Mouse (Mus musculus): ENCODE results near the gene Dnhd1. TPM values are rescaled to one million over a fixed set of nuclear protein-coding genes. Genes with fewer than 3 reads are reported as not detected.
"Not testable (repeated sequence)": the region's sequence is repeated elsewhere in the genome, so short reads cannot be mapped to it uniquely, and the experiment has no call there.

Gene Dnhd1
- total RNA-seq, 2 experiments from 2014 or later = 0.69 to 0.99 TPM

DNA sequence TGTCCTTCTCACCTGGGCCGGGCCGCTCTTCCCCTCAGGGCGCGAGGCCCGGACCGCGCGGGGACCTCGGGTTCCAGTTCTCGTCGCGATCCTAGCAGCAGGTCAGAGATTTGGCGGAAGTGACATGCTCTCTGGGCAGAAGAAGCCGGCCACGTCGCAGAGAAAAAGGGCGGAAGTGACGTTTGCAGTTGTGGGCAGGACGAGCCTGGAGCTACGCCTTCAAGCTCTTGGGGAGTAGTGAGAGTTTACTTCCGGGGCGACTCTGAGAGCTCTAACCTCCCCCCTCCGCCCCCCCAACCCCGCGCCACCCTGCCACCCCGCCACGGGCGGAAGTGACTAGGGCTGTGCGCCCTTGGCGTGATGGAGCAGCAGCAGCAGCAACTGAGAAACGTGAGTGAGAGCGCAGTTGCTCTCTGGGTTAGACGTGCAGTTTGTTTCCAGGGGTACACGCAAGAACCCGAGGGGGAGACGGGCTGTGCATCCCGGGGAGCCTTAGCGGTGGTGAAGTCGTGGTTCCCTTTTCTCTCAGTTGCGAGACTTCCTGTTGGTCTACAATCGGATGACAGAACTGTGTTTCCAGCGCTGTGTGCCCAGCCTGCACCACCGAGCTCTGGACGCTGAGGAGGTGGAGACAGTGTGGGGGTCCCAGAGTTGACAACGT lies 10.3 kb upstream of the Dnhd1 start, which contains the start of the genes Arfip2 and Gm45799:
TSS of gene Arfip2 (minus strand) at position 184 of the 661 bp plus-strand sequence.
TSS of gene Gm45799 (plus strand) at position 320 of the 661 bp plus-strand sequence.
- peak; percentile 97 for DNase-seq

DNA sequence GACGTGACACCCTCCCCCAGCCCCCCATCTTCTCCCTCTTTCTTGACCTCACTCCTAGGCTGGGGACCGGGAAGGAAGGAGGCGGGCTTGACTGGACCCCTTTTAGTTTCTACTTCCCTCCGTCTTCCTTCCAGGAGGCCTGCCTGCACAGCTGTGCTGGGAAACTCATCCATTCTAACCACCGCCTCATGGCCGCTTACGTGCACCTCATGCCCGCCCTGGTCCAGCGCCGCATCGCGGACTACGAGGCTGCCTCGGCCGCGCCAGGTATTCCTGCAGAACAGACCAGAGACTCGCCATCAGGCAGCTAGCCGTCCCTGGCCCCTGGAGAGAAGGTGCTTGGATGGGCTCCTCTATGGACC lies 9.8 kb upstream of the Dnhd1 start:
- no peak for DNase-seq

DNA sequence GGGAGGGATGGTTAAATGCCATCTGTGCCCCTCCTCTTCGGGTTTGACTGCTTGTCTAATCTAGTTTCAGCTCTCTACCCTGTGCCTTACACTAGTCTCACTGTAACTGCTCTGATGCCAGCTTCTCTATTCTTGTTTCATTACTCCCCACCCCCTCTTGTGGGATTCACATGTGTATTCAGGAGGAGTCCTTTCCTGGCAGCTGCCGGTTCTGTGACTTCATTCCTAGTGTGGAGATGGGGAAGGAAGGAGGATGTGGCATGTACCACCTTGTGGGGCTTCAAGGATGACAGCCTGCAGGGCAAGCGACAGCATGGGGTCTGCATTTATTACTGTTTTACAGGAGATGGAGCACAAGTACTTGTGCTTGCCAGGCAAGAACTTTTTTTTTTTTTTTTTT lies 8.7 kb upstream of the Dnhd1 start:
- DNase-seq = no peak

DNA sequence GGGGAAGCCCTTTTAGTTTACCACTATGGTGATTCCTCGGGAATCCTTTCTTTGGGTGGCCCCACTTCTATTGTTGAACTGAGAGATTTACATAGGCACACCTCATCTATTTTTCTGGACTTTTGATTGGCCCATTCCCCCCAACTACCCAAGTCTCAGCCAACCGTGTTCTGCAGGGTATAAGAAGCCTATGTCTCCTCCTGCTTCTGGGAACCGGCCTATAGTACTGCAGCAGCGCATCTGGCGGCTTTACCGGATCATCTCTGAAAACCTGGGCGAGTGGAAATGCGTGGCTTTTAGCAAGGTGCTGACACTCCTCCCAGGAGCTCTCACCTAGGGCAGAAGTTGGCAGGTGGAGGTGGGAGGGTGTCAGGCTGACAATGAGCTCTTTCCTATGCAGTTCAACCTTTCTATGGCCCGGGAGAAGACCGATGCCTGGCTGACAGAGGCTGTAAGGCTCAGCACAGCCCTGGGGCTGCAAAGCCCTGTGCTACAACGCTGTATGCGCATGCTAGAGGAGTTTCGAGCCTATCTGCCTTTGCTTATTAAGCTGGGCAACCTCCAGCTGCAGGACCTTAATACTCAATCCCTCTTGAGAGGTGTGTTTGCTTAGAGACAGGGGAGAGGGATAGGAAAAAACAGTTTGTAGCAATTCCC lies 35.0 kb downstream of the Dnhd1 start:
- DNase-seq = no peak

DNA sequence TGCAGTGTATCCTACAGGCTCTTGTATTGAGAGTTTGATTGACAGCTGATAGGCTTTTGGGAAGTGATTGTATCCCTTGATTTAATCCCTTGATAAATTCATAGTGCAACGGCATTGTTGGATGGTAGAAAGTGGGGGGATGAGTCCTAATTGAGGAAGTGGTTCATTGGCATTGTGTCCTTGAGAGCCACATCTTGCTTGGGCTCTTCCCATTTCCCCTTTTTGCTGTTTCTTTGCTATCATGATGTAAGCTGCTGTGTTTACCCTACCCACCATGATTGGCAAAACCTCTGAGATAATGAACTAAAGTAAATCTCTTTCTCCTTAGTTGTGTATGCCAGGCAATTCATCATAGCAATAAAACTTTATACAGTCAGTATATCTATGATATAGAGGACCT lies 40.2 kb downstream of the Dnhd1 start:
- no peak for DNase-seq

DNA sequence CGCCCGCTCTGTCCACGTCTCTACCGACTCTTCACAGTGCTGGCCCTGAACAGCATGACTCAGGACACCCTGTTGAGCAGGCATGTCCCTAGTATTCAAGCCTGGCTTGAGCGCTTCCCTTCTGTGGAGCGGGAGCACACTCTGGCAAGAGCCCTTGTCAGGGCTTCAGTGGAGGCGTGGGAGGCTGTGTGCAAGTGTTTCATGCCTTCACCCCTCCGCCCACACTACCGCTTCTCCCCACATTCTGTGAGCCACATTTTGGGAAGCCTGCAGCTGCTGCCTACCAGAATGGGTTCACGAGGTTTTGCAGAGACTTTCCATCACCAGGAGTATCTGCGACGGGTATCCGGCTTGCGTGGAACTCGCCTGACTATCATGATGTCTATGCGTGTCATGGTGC lies 52.6 kb downstream of the Dnhd1 start:
- no peak for DNase-seq

DNA sequence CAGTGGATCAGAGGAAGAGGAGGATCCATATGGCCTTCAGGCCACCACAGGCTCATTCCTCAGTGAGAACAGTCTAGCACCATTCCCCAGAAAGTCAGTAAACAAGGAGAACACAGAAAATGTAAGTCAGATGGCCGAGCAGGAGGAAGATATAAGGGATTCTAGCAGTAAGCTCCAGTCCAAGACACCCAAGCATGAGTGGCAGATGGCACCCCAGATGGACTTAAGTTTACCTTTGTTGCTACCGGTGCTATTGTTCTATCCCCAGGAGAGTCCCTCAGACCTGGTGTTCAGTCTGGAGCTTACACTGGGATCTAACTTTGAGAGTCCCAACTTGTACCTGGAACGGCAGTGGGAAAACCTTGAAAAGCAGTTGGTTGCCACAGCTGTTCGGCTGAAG lies 53.2 kb downstream of the Dnhd1 start:
- no peak for DNase-seq

DNA sequence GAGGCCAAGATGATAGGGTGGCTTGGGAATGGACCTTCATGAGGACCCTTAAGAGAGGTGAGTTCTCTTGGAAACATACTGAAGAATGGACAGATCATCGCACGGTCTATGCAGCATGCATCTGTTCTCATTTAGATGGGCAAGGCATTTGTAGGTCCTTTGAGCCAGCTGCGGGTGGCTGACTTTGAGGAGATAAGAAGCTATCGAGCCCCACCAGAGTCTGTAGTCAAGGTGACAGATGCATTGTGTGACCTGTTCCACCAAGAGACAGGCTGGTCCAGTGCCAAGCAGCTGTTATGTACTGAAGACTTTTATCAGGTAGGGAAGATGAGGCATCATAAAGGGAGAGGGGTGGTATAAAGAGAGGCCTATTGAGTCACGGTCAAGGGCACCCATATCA lies 58.1 kb downstream of the Dnhd1 start:
- DNase-seq = no peak

DNA sequence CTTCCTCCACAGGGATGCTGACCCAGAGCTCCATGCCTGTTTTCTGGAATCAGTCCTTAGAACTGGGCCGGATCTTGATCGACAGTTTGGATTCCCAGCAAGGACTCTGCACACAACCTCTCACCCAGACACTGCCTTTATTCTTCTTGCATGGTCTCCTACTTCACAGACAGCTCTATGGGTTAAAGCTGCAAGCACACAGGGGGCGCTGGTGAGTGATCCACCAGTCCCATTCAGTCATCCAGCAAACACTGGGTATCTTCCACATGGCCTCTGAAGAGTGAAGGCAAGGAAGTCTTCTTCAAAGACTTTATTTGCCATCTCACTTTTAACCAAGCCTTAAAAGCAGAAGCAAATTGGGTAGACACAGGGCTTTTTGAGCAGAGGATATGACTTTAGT lies 64.7 kb downstream of the Dnhd1 start:
- no peak for DNase-seq

DNA sequence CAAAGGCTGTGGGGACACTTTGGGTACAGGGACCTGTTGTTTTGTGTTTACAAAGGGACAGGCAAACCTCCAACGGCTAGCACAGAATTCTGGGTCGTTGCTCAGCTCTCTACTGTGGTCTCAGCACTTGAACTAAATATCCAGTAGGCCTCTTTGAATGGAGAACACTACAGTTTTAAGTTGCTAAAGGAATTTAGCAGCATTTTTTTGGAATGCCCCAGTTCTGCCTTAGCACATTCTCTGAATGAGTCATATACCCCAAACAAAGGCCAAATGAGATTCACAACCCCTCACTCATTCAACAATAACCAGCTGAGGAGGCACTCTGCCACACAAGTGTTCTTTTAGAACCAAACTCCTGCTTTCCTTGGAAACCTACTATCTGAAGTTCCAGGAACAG lies 71.3 kb downstream of the Dnhd1 start:
- no peak for DNase-seq

DNA sequence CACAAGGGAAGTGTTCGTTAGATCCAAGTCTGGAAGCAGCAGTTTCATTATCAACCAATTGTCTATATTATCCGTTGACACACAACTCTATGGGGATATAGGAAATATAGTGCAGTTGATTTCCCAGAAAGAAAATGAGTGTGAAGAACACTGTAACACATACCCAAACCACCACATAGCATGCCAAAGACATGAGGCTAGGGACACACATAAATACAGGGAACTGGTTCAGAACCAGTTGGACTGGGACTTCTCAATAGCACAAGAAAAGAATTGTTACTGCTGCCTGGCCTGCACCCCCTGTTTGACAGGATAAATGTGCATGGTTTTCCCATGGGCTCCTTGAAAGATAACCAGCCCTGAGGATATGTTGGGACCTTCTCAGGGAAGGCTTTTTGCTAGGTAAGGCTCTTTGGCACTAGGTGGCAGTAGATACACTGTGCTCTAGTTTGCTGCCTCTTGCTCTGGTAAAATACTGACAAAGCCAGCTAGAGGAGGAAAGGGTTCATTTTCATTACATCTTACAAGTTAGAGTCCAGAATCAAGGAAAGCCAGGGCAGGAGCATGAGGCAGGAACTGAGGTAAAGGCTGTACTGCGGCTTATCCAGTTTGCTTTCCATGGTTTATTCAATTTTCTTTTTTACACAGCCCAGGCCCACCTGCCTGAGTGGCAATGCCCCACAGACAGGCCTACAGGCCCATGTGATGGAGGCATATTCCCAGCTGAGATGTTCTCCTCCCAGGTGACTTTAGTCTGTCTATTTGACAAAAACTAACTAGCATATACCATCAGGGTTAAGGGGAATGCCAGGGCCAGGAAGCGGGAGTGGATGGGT lies 75.7 kb downstream of the Dnhd1 start:
- DNase-seq = no peak

DNA sequence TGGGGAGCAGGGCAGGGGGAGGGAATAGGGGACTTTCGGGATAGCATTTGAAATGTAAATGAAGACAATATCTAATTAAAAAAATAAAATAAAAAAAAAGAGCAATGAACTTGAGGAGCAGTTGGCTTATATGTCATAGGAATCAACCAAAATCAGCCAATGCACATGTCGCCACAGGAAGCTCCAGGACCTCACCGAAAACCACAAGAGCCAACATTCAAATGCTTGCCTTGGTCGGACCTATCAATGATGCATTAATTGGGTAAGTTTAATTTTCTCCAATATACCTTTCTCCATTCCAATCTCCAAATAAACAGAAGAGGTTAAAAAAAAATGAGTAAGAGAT lies 76.3 kb downstream of the Dnhd1 start:
- no peak for DNase-seq

DNA sequence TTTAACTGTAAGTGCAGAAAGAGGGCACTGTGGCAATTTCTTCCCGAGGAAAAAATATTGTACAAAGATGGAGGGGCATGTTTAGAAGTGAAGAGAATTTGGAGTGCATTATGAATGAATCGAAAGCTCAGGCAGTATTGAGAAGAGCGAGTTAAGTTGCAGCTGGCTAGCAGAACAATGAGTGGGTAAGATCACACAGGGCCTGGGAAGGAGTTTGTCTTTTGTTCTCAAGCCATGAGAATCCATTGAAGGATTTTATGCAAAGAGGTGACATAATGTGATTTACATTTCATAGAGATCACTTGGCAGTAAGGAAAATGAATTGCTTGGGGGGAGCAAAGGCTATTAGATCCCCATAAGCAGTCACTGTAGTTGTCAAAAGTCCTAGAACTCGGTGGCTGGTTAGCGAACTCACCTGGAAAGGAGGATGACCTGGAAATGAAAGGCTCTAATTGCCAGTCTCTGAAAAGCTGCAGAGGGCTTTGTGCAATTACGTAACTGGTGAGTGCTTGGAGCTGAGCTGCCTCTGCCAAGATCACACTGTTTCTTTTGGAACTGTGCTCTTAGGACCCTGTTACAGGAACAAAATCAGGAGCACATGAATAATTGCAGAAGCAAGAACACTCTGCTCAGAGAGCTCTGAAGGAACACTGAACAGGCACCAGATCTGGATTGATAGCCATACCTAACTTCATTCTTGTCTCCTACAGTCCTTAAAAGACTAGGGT lies 78.2 kb downstream of the Dnhd1 start:
- no peak for DNase-seq

DNA sequence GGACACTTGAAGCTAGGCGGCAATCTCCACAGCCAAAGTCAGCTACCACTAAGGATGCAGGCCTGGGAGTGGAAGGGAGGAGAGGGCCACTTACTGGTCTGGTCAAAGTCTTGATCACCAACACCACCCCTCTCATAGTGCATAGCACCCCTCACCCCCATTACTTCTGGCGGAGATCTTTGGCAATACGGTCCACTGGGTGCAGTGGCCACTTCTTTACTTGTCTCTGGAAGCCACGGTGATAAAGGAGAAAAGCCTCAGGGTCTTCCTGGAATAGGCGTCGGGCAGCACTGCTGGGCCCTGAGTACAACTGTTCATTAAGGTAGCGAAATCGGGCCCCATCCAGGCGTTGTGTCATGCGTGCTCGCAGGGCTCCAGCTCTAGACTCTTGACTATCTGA lies 83.2 kb downstream of the Dnhd1 start:
- peak; percentile 3 for DNase-seq

DNA sequence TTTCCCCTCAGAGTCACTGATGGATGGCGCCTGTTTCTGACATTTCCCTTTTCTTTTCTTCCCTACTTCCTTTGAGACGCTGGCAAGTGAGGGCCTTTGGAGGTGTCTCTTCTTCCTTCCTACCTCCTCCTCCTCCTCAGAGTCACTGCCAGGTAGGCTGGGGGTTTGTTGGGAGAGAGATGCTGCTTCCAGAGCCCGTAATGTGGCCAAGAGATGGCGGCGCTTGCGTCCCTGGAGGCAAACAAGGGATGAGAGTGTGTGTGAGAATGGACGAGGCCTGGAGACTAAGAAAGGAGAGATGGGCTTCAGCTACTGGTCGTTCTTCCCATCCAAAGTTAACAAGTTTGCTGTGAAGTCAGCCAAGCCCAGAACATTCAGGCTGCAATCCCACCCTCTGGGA lies 84.2 kb downstream of the Dnhd1 start:
- no peak for DNase-seq

DNA sequence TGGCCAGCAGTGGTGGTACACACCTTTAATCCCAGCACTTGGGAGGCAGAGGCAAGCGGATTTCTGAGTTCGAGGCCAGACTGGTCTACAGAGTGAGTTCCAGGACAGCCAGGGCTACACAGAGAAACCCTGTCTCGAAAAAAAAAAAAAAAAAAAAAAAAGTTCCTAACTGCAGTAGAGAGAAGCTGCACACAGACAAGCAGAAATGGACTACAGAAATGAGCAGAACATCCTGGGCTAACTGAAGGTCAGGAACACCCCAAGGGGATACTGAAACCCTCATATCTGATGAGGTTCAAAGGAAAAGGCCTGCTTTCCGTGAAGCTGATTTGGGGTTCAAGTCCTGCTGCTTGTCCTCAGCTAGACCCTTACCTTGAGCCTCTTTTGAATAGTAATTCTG lies 84.8 kb downstream of the Dnhd1 start:
- DNase-seq = not testable (repeated sequence)

DNA sequence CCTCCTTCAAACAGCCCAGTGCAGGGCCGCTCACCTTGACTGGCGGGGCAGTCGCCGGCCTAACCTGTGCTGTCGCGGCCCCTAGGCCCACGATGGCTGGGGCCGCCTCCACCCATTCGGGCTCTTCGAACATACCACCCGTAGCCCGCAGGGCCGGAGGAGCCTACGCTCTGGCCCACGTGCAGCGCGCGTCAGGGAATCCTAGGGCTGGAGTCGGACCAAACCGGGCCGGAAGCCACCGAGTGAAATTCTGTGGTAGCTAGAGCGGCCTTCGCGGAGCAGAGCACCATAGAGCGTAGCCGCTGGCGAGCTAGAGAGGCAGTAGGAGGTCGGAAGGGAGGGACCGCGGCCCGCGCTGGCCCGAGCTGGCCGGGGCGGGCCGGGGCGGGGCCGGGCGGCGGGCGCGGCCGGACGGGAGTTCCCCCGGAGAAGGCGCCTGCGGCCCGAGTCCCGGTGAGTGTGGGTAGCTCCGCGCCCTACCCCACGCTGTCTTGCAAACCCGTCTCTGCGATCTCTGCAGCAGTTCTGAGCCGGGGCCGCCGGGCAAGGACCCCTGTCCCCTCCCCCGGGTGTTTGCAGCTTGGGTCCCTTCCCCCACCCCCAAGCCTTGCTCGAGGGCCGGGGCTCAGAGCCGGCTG lies 85.8 kb downstream of the Dnhd1 start, which contains the start of gene Ilk:
TSS of gene Ilk (plus strand) at position 329 of the 638 bp plus-strand sequence.
- DNase-seq = peak; percentile 92

DNA sequence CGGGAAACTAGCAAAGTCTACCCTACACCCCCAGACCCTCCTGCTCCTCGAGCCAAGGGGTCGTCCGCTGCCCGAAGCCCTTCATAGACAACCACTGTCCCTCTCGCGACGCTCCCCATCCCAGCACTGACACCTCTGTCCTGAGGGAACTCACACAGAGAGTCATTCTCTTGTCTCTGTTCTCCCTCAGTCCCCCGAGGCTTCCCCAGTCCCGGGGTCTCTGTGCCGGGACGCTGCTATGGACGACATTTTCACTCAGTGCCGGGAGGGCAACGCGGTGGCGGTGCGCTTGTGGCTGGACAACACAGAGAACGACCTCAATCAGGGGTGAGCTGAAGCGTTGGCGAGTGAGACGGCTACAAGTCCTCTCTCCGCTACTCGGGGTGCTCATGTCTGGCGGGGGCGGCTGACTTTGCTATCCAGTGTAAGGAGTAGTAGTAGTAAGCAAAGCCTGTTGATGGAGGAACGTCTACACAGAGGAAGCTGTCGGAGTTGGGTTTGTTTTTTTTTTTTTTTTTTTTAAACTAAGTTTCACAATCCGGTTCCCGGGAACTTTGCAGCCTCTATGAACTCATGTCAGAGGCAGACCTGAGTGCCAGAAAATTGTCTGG lies 86.4 kb downstream of the Dnhd1 start, which contains the start of gene Rrp8:
TSS of gene Rrp8 (minus strand) at position 475 of the 611 bp plus-strand sequence.
- DNase-seq = no peak

DNA sequence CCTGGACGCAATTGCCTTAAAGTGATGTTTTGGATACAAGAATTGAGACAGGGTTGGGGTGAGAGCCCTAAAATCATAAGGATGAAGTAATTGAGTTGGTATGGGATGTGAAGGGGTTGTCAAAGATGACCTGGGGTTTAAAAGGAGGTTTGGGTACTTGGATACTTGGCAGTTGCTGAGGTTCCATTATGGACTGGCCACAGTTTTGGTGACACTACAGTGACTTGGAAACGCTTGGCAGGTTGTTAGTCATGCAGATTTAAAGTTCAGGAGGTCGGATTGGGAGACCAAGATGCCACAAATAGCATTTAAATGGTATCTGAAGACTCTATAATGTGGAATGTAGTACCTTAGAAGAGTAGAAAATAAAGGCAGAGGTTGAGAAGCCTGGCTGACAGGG lies 87.0 kb downstream of the Dnhd1 start:
- DNase-seq = peak; percentile 0

DNA sequence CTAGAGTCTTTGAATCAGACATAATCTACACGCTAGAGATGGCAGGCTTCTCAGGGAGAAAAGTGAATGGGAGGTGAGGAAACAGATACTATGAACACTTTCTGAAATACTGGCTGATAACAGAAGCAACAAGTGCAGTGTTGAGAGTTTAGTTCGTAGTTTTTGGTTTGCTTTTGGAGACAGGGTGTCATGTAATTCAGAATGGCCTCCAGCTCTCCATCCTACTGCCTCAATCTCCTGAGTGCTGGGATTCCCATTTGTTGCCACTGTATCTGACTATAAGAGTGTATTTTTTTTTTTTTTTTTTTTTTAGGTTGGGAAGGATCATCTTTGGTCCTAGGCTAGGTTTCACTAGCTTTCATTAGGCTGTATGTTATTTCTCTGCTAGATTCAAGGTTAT lies 87.7 kb downstream of the Dnhd1 start:
- peak; percentile 0 for DNase-seq

DNA sequence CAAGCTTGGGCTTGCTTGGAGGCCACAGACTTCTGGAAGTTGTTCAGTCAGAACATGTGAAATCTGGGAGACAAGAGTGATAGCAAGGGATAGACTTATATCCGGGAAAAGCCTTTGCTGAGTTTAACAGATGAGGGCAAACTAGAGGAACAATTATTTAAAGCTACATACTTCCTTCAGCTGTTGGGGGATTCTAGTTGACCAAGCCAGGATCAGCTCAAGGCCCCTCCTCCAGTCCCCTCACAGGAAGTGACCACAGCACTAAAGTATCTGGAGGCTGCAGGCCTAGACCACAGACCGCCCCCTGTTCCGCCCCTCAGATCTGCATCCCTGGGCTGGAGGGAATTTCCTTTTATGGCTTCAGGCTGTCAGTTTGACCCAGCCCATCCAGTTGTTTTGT lies 88.3 kb downstream of the Dnhd1 start:
- peak; percentile 68 for DNase-seq
